Mouse (Mus musculus): ENCODE results near the gene Il18r1. TPM values are rescaled to one million over a fixed set of nuclear protein-coding genes. Genes with fewer than 3 reads are reported as not detected.

Gene Il18r1
- not detected for total RNA-seq (2021)
- long read RNA-seq, experiment 1, result 0 reads
- long read RNA-seq, experiment 2, result 0 reads

DNA sequence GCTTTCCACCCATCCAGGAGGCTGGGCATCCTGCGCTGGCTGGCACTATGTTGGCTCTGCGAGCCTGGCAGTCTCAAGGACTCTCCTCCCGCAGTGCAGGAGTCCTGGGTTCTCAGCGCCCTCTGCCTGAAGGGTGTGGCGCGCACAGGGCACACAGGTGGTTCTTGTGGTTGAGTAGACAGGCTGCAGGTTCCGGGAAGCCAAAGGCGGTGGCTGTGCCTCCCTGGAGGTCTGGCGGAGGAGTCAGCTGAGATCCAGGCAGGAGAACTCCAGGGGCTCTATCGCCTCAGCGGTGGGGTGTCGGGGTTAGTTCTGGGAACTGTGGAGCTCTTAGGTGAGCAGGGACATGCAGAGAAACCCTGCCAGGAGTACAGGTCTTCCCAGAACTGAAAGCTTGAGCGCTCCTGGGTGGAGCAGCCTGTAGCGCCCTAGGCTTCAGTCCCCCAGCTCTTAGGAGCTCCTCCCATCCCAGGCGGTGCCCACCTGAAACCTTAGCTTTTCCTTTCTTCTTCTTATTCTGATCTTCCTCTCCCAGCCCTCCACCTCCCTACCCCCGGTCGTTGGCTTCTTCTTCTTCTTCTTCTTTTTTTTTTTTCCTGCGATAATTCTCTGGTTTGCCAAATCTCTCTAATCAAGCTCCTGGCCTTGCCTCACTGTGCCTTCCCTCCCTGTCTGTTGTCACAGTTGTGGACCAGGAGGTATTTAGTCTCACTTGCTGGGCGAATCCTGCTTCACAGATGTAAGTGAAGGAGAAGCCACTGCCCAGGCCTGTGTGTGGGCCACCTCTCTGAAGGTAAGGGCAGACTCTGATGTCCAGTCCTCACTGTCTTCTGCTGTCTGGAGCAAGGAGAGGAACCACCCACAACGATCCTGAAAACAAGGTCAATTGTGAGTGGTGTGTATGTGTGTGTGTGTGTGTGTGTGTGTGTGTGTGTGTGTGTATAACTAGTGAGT lies at the start of gene Il18r1:
Il18r1 (plus strand) TSS at position 76 of the 954 bp plus-strand sequence.
- DNase-seq (ENCODE audit: low spot score in 2 of 2), result no peak

DNA sequence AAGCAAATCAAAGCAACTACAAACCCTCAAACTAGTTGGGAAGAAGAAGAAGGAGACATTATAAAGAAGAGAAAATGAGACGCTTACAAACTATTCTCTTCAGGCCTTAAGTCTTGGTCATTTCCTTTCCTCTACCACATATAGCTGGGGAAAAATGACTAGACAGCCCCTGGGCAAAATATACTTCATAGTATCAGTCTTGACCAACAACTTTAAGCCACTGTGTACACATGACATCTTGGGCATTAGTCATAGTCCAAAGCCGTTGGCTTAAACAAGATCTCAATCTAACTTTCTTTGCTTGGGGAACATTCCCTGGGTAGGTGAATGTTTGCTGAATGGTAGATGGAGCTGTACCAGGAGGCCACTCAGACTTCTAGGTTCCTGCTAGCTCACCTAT lies 48.3 kb upstream of the Il18r1 start:
- DNase-seq (ENCODE audit: low spot score in 2 of 2), result no peak

DNA sequence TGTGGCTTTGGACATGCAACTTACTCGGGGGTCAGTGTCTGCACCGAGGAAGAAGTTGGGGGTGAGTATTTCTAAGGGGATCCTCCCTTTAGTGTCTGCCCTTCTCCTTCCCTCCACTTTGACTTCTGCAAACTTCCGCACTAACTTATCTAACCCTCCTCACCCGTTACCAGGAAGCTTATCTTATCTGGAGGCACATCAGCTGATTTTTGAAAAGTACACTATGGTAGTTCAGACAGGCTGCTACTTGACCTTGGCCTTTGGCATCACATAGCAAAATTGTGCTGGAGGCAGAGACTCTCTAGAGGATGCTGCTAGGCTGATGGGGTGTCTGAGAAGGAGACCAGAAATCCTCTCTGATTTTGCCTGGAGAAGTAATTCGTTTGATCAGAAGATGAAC lies 46.8 kb upstream of the Il18r1 start:
- DNase-seq (ENCODE audit: low spot score in 2 of 2), result no peak

DNA sequence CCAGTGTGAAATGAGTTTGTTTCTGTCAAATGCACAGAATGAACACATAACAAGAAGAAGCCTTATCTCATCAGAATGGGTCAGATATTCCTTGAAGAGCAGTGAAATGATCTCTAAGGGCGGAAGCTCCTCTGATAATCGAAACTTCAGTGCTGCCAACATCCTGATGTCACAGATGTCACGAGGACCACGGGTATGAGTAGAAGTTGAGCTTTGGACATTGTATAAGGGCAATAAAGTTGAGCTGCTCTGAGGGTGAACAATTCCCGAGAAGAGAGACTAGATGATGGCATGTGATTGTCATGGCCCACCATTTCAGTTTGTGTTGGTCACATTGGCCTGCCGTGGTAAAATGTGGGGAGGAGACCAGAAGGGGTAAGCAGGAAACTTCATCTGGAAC lies 41.5 kb upstream of the Il18r1 start:
- DNase-seq (ENCODE audit: low spot score in 2 of 2), result no peak

DNA sequence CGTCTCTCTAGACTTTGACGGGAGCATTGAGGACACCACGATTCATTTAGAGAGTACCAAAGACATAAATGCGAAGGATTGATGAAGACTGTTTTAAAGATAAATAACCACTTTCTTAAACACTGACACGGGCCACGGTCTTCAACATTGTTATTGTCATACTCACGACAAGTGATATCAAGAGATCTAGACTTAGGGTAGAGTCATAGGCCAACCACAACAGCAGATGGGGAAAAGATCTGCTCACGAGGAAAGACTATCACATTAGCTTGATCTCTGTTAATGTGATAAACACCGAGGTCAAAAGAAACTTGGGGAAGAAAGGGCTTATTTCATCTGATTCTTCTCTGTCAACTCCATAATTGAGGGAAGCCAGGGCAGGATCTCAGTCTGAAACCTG lies 38.1 kb upstream of the Il18r1 start:
- DNase-seq (ENCODE audit: low spot score in 2 of 2), result no peak

DNA sequence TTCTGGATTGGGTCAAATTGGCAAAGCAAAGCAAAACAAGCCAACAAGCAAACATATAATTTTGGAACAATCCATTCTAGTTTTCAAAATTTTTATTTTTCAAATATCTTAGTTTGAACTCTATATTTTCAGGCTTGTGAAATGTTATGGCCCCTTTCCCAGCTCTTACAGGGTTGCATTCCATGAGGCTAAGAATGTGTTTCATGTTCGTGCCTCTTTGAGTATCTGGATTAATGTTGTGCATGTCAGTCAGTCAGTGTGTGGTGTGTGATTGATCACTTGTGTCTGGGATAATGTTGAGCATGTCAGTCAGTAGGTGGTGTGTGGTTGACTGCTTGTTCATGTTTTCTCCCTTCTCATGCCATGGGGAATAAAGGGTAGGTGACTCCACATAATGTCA lies 37.5 kb upstream of the Il18r1 start:
- DNase-seq (ENCODE audit: low spot score in 2 of 2), result no peak

DNA sequence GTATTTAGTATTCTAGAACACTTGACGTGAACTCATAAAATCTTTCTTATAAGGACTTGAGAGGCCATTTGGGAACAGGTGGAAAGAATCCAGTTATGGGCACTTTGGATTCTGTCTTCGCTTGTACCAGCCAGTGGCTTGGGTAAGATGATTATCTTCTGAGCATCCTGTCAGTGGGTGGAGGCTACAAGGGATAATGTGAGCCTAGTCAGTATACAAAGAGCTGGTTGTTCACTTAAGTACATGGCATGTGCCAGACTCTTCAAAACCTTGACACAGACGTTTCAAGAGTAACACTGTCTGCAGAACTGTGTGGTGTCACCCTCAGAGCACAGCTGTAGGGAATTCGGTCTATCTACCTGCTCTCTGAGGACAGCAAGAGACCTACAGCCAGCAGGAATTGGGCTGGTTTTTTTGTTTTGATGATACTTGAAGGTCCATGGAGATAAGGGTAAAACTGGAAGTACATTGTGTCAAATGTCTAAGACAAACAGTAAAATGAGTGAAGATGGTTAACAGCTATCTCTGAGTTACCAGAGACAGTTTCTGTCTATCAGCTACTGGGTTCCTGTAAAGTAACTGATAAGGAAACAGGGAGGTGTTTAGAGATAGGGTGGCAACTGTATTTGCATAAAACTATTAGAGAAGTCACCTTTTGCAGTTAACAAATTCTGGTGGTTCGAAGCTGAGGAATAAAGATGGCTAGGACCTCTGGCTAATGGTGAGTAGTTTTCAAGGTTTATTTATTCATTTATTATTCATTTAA lies 36.3 kb upstream of the Il18r1 start, which contains the start of gene Il1rl1:
Il1rl1 (plus strand) TSS at position 661 of the 766 bp plus-strand sequence.
- no peak for DNase-seq (ENCODE audit: low spot score in 2 of 2)

DNA sequence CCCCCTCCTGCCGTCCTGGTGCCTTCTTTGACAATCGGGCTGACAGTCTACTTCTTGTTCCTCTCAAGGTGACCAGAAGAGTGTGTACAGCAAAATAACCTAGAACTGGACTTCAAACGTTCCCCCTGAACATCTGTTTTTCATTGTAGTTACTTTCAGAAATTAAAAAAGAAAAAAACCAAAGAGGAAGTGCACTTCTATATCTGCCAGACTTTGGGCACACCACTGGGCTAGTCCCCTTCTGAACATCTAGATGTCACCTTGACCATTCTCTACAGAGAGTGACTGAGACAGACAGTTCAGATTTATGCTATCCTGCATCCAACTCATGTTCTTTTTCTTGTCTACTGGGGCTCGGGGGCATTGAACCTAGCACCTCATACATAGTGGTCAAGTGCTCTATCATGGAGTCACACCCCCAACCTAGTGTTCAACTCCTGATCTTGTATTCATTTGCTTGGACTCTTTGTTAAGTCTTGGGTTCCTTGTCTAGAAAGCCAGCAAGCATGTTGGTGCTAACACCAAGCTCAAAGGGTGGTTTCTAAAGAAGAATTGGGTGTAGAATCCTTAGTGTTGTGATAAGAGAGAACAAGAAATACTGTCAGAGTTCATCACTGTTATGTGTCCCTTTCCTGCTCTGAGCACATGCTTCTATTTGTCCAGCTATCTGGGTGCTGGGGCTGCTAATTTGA lies 35.1 kb upstream of the Il18r1 start:
- DNase-seq (ENCODE audit: low spot score in 2 of 2), result no peak

DNA sequence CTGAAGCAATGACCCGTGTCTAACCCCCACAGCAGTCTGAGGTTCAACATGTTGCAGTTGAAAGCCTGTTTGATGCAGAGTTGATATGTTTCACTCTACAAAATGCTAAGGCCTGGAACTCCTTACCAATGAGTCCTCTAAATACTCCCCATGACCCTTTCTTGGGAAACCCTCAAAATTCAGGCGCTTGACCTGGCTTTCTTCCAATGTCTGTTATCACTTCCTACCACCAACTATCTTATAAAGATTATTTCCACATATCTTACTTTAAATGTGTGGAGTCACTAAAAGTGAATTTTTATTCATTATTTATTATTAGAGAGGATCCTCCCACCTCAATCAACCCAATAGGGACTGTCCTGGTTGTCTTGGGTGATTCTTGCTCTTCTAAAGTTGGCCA lies 33.2 kb upstream of the Il18r1 start:
- no peak for DNase-seq (ENCODE audit: low spot score in 2 of 2)

DNA sequence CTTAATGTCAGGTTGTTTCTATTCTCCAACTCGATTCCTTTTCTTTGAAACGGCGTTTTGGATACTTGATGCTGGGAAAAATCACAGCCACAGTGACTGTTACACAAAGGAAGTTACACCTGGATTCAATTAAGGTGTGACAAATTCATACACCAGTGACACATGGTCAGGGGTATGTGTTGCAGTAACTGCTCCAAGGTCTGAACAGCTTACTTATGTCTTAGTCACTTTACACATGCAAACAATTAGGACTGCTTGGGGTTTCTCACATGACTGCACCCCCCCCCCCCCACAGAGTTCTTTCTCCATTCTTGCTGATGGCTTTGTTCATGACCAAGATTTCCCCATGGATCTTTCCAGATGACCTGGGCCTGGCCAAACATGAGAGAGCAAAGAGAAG lies 29.4 kb upstream of the Il18r1 start:
- DNase-seq (ENCODE audit: low spot score in 2 of 2), result no peak

DNA sequence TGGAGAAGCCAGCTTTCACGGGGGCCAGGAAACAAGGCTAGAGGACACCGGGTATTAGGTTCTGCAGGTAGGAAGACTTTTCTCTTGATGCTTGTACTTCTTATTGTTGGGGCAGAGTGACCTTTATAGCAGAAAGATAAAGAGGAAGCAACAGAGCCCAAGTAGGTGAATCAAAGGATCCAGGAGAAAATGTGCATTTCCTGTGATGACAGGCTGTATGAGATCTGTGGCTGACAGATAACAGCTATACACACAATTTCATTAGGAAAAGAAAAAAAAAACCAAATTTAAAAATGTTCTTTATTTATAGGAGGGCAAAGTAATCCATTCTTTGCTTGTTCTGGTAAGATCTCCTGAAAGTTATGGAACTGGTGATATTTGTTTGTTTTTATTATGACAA lies 28.0 kb upstream of the Il18r1 start:
- DNase-seq (ENCODE audit: low spot score in 2 of 2), result no peak

DNA sequence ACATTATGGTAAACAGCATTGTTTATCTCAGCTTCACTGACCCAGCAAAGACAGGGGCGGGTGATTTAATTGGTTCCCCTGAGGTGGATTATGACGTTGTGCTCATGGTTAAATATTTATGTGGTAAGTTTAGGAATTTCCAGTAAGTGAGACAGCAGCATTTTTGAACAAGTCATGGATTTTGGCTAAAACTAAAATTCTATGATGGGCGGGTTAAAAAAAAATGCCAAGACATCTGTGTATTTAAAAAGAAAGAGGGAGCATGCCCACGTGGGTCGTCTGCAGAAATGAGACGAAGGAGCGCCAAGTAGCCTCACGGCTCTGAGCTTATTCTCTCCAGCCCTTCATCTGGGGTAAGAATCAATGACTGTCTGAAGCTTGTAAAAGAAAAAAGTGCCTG lies 25.8 kb upstream of the Il18r1 start:
- DNase-seq (ENCODE audit: low spot score in 2 of 2), result no peak

DNA sequence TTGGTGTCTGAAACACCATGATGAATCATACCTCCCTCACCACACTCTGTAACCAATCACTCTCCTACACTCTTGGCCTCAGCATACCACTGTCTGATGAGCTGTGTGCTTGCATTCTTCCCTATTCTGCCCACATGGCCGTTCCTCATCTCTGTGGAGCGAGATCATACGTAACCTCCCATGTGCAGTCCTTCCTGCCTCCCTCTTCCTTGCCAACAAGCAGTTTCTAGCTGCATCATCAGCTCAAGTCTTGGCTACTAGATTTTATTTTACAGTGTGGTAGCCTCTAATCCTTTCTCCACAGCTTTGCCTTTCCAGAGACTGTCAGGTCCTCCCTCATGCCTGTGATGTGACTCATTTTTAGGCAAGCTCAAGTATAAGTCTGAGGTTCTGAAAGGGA lies 20.6 kb upstream of the Il18r1 start:
- no peak for DNase-seq (ENCODE audit: low spot score in 2 of 2)

DNA sequence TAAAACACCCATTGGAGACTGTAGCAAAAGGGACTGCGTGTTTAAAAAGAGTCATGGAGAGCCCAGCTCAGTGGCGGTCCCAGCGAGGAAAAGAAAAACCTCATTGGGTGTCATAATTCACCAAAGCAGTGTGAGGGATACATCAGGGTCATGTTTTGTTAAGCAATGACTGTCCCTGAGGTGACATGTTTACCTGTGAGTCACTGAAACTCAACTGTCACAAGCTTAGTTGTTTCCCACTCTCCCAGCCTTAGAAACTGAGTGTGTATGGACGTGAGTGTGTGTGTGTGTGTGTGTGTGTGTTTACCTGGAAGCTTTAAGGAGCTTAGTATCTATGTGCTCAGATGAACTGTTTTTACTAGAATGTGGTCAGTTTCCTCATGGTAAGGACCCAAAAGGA lies 2.0 kb downstream of the Il18r1 start:
- DNase-seq (ENCODE audit: low spot score in 2 of 2), result no peak

DNA sequence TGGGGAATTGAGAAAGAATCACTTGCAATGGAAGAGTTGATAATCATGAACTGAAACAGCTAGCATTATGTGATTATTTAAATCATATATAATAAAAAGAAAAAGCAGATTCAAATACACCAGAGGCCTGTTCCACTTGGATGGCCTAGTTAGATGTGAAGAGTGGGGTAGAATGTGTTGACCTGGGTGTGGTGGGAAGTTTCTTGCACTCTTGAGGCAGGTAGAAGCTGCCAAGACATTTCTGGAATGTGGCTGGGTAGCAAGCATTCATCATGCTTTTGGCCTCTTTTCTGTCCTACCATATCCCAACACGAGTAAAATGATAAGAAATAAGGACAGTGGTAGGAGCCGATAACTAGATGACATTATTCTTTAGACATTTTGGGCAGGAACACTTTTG lies 3.5 kb downstream of the Il18r1 start:
- no peak for DNase-seq (ENCODE audit: low spot score in 2 of 2)

DNA sequence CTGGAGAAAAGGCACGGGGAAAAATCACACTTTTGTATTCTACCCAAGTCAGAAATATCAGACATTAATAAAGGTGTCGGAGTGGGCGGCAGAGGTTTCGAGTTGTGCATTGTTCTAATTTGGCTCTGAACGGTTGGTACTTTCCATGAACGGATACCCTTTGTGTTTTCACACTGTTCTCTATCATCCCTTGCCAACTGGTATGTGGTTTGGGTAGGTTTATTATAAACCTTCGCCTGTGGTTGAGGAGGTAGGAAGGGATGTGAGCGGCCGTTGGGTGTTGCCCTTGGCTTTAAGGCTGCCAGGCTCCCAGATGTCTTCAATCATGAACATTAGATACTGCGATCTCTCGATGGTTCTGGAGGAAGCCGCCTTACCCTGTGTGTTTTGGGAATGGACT lies 4.5 kb downstream of the Il18r1 start:
- DNase-seq (ENCODE audit: low spot score in 2 of 2), result no peak

DNA sequence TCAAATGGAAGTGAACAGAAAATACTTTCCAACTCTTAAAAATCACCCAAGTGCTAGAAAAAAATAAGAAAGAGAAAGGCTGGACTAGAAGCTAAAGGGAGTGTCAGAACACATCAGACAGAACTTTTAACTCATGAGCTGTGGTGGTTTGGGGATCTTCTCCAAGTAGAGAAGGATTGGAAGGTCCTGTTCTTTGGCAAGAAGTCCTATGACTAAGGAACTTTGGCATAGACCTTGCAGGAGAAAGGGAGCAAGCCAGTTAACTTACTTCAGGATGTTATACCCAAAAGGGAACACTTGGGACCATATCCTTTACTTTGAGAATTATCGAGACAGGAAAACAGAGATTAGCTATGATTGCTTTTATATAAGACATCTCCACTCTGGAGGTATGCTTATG lies 7.0 kb downstream of the Il18r1 start:
- no peak for DNase-seq (ENCODE audit: low spot score in 2 of 2)

DNA sequence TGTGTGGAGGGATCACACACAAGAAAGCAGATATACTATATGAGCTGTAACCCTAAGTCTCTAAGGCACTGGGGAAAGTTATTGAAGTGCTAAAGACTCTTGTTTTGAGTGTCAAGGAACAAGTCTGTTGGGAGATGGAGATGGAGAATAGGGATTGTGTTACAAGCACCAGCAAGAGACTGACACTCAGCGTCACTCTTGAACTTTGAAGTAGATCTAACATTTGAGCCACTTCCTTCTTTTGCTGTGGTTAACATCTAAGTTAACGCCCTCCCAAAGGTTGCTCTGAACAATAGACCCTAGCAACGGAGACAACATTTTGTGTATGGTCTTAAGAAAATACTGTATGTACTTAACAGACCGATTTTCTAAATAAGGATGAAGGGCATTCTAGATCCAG lies 8.3 kb downstream of the Il18r1 start:
- DNase-seq (ENCODE audit: low spot score in 2 of 2), result no peak

DNA sequence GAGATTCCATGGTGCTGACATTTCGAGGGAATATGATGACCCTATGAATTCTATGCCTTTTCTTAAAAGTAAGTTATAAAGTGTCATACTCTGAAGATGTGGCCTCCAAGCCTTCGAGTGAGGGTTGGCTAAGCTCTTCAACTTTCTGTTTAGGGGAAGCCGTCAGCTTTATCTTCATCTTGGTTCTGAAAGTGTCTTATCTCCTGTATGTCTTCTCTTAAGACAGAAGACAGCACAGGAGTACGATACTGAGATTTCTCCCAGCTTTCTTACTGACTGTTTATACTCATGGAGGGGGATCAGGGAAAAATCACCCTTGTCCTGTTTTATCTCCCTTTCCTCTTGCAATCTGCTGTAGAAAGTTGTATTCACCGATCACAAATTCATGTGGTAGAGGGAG lies 9.0 kb downstream of the Il18r1 start:
- no peak for DNase-seq (ENCODE audit: low spot score in 2 of 2)

DNA sequence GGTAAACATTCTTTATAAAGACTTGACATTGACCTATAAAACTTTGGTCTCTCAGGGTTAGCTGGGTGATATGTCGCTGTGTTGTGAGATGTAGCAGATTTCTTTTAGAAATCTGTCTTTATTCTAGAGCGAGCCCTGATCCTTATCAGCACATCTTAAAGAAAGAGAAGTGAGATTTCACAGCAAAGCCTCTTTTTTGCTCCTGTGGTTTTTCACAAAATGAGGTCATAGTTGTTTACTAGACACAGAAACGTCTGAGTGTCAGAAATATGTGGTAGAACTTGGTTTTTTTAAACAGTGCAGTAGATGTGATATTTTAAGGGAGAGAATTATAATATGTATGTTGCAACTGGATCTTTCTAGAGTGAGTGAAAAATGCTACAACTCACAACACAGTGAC lies 10.3 kb downstream of the Il18r1 start:
- DNase-seq (ENCODE audit: low spot score in 2 of 2), result no peak

DNA sequence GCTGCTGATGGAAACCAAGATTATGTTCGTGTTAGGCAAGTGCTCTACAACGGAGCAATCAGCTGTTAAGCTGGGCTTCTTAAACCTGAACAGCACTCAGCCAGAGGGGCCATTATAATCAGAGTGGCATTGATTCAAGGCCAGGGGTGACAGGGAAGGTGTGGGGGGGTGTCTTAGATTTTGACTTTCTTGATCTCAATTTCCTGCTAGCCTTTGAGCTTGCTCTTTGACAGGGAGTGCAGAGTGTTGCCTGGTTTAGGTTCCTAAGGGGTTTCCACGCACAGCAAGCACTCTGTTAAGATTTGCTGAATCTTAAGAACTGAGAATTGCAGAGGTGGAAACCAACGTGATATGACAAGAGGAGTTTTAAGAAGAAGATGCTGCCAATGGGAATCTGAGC lies 11.4 kb downstream of the Il18r1 start:
- no peak for DNase-seq (ENCODE audit: low spot score in 2 of 2)

DNA sequence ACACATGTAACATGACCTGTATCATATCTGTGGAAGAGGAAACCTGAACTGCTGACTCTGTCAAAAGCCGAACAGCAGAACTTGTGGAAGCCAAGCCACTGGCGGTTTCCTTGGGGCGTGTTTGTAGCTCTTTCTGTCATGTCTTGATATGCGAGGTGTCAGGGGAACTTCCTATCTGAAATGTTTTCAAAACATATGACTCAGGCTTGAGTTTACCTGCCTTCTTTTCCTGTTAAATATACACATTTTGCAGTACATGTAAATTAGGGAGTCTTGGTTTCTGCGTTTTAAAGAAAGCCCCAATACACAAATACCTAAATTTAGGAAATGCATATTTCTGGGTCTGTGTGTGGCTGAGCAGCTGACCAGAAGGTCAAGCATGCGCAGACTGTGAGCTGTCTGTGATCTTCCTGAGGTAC lies 14.2 kb downstream of the Il18r1 start:
- no peak for DNase-seq (ENCODE audit: low spot score in 2 of 2)

Data from layer of hippocampus, postnatal 14 days (tissue).